Mouse (Mus musculus): ENCODE measurements around the gene Atxn7l3b. TPM values are rescaled to one million over a fixed set of nuclear protein-coding genes. Genes with fewer than 3 reads are reported as not detected.

Gene Atxn7l3b
- total and polyA plus RNA-seq, 3 experiments, result 34.0 to 55.4 (median 53.8) TPM

GRCm38 (mm10) chr10:112883688-112884004 is 45.2 kb downstream of the Atxn7l3b start:
- no peak overlapping the region for H3K9ac ChIP-seq (ENCODE audit: insufficient read depth, low read depth)
- no peak for TF ChIP-seq ZKSCAN1 (IDR thresholded peaks at IDR 0.05; ENCODE audit: borderline replicate concordance, low read depth, low read length)
- TF ChIP-seq RCOR1 (conservative IDR thresholded peaks at IDR 0.05; ENCODE audit: low read depth, low read length), result no peak
- TF ChIP-seq UBTF (IDR thresholded peaks at IDR 0.05; ENCODE audit: low read depth, low read length), result no peak
- TF ChIP-seq NELFE (IDR thresholded peaks at IDR 0.05; ENCODE audit: low read depth, low read length), result no peak
- TF ChIP-seq MAFK (IDR thresholded peaks at IDR 0.05; ENCODE audit: insufficient replicate concordance, low read length), result no peak
- TF ChIP-seq SIN3A (IDR thresholded peaks at IDR 0.05; ENCODE audit: low read length), result no peak
- TF ChIP-seq MAX (IDR thresholded peaks at IDR 0.05; ENCODE audit: low read length), result no peak
- no peak for TF ChIP-seq NRF1 (IDR thresholded peaks at IDR 0.05; ENCODE audit: low read depth, low read length)
- no peak for TF ChIP-seq POLR2A (IDR thresholded peaks at IDR 0.05; ENCODE audit: low read depth, low read length)
- TF ChIP-seq ZMIZ1 (IDR thresholded peaks at IDR 0.05; ENCODE audit: low read depth, low read length), result no peak
- TF ChIP-seq E2F4 (IDR thresholded peaks at IDR 0.05; ENCODE audit: insufficient replicate concordance, low read depth, low read length), result no peak
- no peak for TF ChIP-seq PAX5 (IDR thresholded peaks at IDR 0.05; ENCODE audit: low read length)
- TF ChIP-seq EP300 (IDR thresholded peaks at IDR 0.05; ENCODE audit: low read length), result no peak
- no peak for TF ChIP-seq CHD2 (IDR thresholded peaks at IDR 0.05; ENCODE audit: low read length)
- TF ChIP-seq USF2 (conservative IDR thresholded peaks at IDR 0.05; ENCODE audit: low read depth, low read length), result no peak
- no peak for TF ChIP-seq CTCF (conservative IDR thresholded peaks at IDR 0.05 in 1 of 2, IDR thresholded peaks at IDR 0.05 in 1 of 2; ENCODE audit: low read depth in 2 of 2, low read length in 2 of 2)
- H3K4me2 ChIP-seq (ENCODE audit: insufficient read depth, low read depth, poor library complexity, severe bottlenecking), result no peak overlapping the region
- no peak overlapping the region for H3K27ac ChIP-seq (ENCODE audit: insufficient read depth, low read depth)
- H3K36me3 ChIP-seq (replicated peaks in 1 of 2; ENCODE audit: control insufficient read depth in 1 of 2, insufficient read depth in 1 of 2, low read length in 1 of 2), result no peaks in the 10 kb centered on the region
- in situ Hi-C loops (cut with MboI; ENCODE audit: low pct_ligation_motif_present, low pct_unique_long_range_greater_than_20kb, low sequenced_read_pairs) (no loop called here), dilution Hi-C loops (cut with MboI; ENCODE audit: extremely low pct_ligation_motif_present, extremely low pct_unique_long_range_greater_than_20kb, low sequenced_read_pairs) (no loop called here)
- no peaks in the 10 kb centered on the region for H3K79me2 ChIP-seq (replicated peaks; ENCODE audit: control insufficient read depth, extremely low read depth, insufficient read depth, poor library complexity, severe bottlenecking)
- peaks cover 0 to 3% of the 10 kb centered on the region in 2 experiments; a peak in 2 of 4 replicates for H3K4me1 ChIP-seq (ENCODE audit: control insufficient read depth in 1 of 2, insufficient read depth in 2 of 2)
- no peaks in the 10 kb centered on the region for H3K27me3 ChIP-seq (replicated peaks)
- no peak for DNase-seq (ENCODE audit: extremely low read depth)
- no peak overlapping the region for H3K4me3 ChIP-seq (replicated peaks in 1 of 3; ENCODE audit: low read depth in 2 of 3, low read length in 2 of 3, poor library complexity in 1 of 3)
- no peaks in the 10 kb centered on the region for H3K9me3 ChIP-seq (replicated peaks; ENCODE audit: low read length)

- Histone ChIP-seq H3K9me3 (replicated peaks; ENCODE audit: low read length) (no peaks in the 10 kb centered on the region), H3K4me2 (ENCODE audit: insufficient read depth, low read depth, poor library complexity, severe bottlenecking) (peak overlapping the region; percentile 21; the same call in 1 of the 2 replicates), H3K79me2 (replicated peaks; ENCODE audit: control insufficient read depth, extremely low read depth, insufficient read depth, poor library complexity, severe bottlenecking) (no peaks in the 10 kb centered on the region), H3K4me3 (replicated peaks in 1 of 3; ENCODE audit: low read depth in 2 of 3, low read length in 2 of 3, poor library complexity in 1 of 3) (no peak overlapping the region), H3K9ac (ENCODE audit: insufficient read depth, low read depth) (no peak overlapping the region), H3K27me3 (replicated peaks) (no peaks in the 10 kb centered on the region), H3K4me1 (ENCODE audit: control insufficient read depth in 1 of 2, insufficient read depth in 2 of 2) (no peaks in the 10 kb centered on the region), H3K27ac (ENCODE audit: insufficient read depth, low read depth) (no peak overlapping the region), H3K36me3 (replicated peaks in 1 of 2; ENCODE audit: control insufficient read depth in 1 of 2, insufficient read depth in 1 of 2, low read length in 1 of 2) (no peaks in the 10 kb centered on the region)
- in situ Hi-C loops (cut with MboI; ENCODE audit: low pct_ligation_motif_present, low pct_unique_long_range_greater_than_20kb, low sequenced_read_pairs), result no loop called here
- TF ChIP-seq MAX (IDR thresholded peaks at IDR 0.05; ENCODE audit: low read length) (no peak), BHLHE40 (IDR thresholded peaks at IDR 0.05; ENCODE audit: low read depth, low read length) (0 out of 2 replicates have a peak, but pooled peaks have one; percentile 8), RCOR1 (conservative IDR thresholded peaks at IDR 0.05; ENCODE audit: low read depth, low read length) (no peak), JUN (IDR thresholded peaks at IDR 0.05; ENCODE audit: insufficient read depth, low read depth, low read length) (no peak), ZKSCAN1 (IDR thresholded peaks at IDR 0.05; ENCODE audit: borderline replicate concordance, low read depth, low read length) (no peak), IRF4 (IDR thresholded peaks at IDR 0.05; ENCODE audit: low read depth, low read length) (no peak), USF2 (conservative IDR thresholded peaks at IDR 0.05; ENCODE audit: low read depth, low read length) (no peak), USF1 (IDR thresholded peaks at IDR 0.05; ENCODE audit: low read depth, low read length) (no peak)
- no peak for DNase-seq (ENCODE audit: extremely low read depth)
- dilution Hi-C loops (cut with MboI; ENCODE audit: extremely low pct_ligation_motif_present, extremely low pct_unique_long_range_greater_than_20kb, low sequenced_read_pairs), result no loop called here
Measured at GRCm38 (mm10) chr10:112882789-112883687, 45.8 kb downstream of the Atxn7l3b start.

All from CH12.LX (cell line).